Mouse (Mus musculus): ENCODE data around the gene Itga7. TPM values are rescaled to one million over a fixed set of nuclear protein-coding genes. Genes with fewer than 3 reads are reported as not detected.

Gene Itga7
- total RNA-seq, 2 experiments from 2014 or later, result not detected

- no peak for ATAC-seq (replicated peaks; ENCODE audit: low FRiP score, poor library complexity, severe bottlenecking)
Measured at GRCm38 (mm10) chr10:128931441-128931840, 2.2 kb upstream of the Itga7 start.

- no peak for ATAC-seq (replicated peaks; ENCODE audit: low FRiP score, poor library complexity, severe bottlenecking)
Measured at GRCm38 (mm10) chr10:128933976-128934721, 531 bp downstream of the Itga7 start.

DNA sequence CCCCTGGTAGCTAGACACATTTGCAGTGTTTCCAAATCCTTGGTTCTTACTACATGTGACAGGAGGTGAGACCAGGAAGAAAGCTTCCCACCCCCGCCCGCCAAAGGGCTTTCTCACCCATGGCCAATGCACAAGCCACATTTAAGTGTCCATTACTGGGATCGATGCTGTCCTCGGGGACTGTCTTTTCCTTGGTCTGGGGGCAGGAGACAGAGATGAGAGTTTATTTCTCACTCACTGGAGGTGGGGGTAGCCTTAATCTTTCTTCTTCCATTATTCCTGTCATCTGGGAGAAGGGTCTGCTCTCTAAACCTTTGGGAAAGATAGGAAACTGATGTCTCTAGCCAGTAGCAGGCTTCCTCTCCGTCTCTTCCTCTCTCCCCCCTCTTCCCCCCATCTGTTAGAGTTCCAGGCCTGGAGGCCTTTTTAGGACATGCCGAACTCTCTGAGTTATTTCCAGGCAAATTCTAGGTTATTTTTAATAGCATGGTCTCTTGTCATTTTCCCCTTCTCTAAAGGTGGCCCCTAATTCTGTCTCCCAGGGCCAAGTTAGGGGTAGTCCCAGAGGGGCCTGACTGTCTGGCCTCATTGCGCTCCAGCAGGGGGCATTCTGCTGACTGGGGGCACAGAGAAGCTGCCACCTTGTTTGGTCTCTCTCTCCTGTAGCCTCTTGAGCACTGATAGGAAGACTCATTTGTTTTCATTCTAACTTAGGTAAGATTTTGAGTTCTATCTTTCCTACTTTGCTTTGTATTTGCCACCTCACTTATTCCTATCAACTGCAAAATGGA lies 1.6 kb downstream of the Itga7 start:
- no peak for ATAC-seq (replicated peaks; ENCODE audit: low FRiP score, poor library complexity, severe bottlenecking)

- ATAC-seq (replicated peaks; ENCODE audit: low FRiP score, poor library complexity, severe bottlenecking), result no peak
Measured at GRCm38 (mm10) chr10:128935826-128936440, 2.3 kb downstream of the Itga7 start.

- no peak for ATAC-seq (replicated peaks; ENCODE audit: low FRiP score, poor library complexity, severe bottlenecking)
Measured at GRCm38 (mm10) chr10:128937756-128938390, 4.3 kb downstream of the Itga7 start.

GRCm38 (mm10) chr10:128938457-128938856 lies 4.8 kb downstream of the Itga7 start:
- no peak for ATAC-seq (replicated peaks; ENCODE audit: low FRiP score, poor library complexity, severe bottlenecking)

- no peak for ATAC-seq (replicated peaks; ENCODE audit: low FRiP score, poor library complexity, severe bottlenecking)
Measured at GRCm38 (mm10) chr10:128938974-128939373, 5.4 kb downstream of the Itga7 start.

- ATAC-seq (replicated peaks; ENCODE audit: low FRiP score, poor library complexity, severe bottlenecking), result no peak
Measured at GRCm38 (mm10) chr10:128940475-128941061, 7.0 kb downstream of the Itga7 start.

DNA sequence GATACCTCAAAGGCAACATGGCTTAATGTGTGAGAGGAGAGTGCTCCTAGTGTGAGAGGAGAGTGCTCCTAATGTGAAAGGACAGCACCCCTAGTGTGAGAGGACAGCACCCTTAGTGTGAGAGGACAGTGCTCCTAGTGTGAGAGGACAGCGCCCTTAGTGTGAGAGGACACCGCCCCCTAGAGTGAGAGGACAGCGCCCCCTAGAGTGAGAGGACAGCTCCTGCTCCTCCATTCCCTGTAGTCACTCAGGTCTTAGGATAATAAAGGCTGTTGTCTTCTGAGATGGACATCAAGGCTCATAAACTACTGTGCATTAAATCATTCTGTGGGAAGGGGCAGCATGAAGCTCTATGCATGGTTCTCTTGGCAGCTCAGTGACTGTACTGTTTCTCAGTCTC lies 12.1 kb downstream of the Itga7 start:
- ATAC-seq (replicated peaks; ENCODE audit: low FRiP score, poor library complexity, severe bottlenecking), result no peak

GRCm38 (mm10) chr10:128947496-128947895 lies 13.9 kb downstream of the Itga7 start:
- no peak for ATAC-seq (replicated peaks; ENCODE audit: low FRiP score, poor library complexity, severe bottlenecking)

GRCm38 (mm10) chr10:128950208-128950887 lies 16.7 kb downstream of the Itga7 start:
- no peak for ATAC-seq (replicated peaks; ENCODE audit: low FRiP score, poor library complexity, severe bottlenecking)

GRCm38 (mm10) chr10:128958340-128958739 lies 24.7 kb downstream of the Itga7 start:
- no peak for ATAC-seq (replicated peaks; ENCODE audit: low FRiP score, poor library complexity, severe bottlenecking)

DNA sequence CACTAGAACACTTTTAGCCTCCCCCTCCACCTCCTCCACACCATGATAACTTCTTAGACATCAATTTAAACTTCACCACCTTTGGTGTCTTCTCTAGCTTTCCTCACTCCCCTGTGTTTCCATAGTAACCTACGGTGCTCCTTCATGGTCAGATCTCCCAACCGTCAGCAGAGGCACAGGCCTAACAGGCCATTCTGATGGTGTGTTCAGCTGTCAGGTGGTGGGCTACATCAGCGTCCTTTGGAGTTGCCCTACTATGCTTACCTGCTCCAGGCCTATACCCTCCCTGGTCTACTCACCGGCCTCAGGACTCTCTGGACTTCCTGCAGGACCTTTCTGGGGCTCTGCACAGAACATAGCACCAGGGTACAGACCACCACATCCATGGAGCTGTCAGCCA lies 26.5 kb downstream of the Itga7 start:
- ATAC-seq (replicated peaks; ENCODE audit: low FRiP score, poor library complexity, severe bottlenecking), result no peak

- no peak for ATAC-seq (replicated peaks; ENCODE audit: low FRiP score, poor library complexity, severe bottlenecking)
Measured at GRCm38 (mm10) chr10:128960590-128961584, 27.3 kb downstream of the Itga7 start, which contains the start of gene Mettl7b. Mettl7b (minus strand) TSS chr10:128960988.

DNA sequence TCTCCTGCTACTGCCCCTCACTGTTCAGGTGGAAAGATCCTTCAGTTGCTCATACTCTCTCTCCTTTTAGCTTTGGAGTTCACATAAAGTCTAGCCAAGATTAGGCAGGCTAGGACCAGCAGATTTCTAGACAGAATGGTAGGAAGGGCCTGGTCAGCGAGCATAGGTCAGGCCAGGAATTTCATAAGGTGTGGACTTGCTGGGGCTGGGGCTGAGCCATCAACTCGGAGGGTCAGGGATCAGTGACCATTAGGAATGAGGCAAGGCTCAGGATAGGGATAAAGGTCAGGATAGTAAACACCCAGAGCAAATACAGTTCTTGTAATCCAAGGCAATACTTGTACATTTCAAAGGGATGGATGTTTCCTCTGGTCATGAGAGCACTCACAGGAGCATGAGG lies 31.3 kb downstream of the Itga7 start:
- no peak for ATAC-seq (replicated peaks; ENCODE audit: low FRiP score, poor library complexity, severe bottlenecking)

DNA sequence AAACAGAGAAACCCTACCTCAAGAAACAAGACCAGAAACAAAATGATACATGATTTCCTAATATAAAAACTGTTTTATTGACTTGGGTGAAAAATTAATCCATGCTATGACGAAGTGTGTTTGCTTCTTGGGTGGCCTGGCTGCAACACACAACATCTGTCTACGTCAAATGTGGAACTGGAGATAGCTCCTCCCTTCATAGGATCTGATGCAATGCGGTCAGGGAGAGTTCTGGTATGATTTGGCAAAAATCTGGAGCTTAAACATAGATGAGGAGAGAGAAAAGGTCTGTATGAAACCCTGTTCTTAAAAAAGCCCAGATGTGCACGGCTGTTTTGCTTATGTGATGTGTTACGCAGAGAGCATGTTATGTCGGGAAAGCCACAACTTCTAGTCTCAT lies 32.3 kb downstream of the Itga7 start:
- no peak for ATAC-seq (replicated peaks; ENCODE audit: low FRiP score, poor library complexity, severe bottlenecking)

DNA sequence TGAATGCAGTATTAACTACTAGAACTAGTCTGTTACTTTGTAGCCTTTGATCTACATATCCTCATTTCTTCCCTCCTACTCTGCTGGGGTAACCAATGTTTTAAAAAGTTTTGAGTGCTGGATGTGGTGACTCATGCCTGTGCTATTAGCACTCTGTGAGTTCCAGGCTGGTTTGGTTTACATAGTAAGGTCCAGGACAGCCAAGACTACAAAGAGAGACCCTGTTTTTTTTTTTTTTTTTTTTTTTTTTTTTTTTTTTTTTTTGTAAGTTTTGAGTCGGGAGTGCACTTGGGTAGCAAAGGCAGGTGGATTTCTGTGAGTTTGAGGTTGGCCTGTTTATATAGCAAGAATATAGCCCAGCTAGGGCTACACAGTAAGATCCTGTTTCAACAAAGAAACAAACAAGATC lies 34.7 kb downstream of the Itga7 start:
- no peak for ATAC-seq (replicated peaks; ENCODE audit: low FRiP score, poor library complexity, severe bottlenecking)

DNA sequence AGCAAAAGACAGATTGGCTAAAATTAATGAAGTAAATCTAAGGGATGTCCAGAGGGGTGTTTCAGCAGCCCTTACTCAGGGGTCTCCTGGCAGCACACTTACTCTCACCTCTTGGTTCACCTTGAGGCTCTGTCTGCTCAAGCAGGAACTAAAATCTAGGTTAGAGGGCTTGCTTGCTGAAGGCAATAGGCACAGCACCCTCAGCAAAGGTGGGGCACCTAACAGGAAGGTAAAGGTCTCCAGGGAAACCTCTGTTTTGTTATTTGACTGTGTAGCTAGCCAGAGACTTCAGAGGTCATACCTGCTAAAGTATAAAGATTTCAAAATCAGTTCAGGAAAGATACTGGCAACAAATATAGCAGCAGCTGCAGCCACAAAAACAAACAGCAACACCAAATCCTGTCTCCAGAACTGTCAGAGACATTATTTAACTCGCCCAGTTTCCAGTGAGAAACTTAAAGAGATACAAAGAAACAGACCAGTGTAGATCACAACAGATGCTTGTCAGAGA lies 37.2 kb downstream of the Itga7 start:
- ATAC-seq (replicated peaks; ENCODE audit: low FRiP score, poor library complexity, severe bottlenecking), result no peak
